Comparison of ENCODE assay signal across 10 mouse cellular contexts in genomic region chr13:91038636-91039035, GRCm38 (mm10).
"Had no signal": no experiment of that assay in that cellular context is flagged by ENCODE, and none has a peak within 500 bp of the region (broad histone marks: within the 10 kb centered on the region; RNA-seq: fewer than 3 reads in every experiment).

No protein-coding gene starts in this region.

- H3K4me1 ChIP-seq: liver, embryonic 12.5 days; megakaryocyte, embryonic 14.5 days; midbrain, embryonic 12.5 days; neural tube, embryonic 12.5 days had no signal

- ATAC-seq: liver, embryonic 12.5 days had no signal

- H3K9ac ChIP-seq: liver, embryonic 12.5 days; liver, embryonic 14.5 days; lung, embryonic 14.5 days; midbrain, embryonic 12.5 days; neural tube, embryonic 12.5 days had no signal

- DNase-seq: spleen, adult 18-20 months; thymus, adult 18-20 months; thymus, postnatal 14 days; thymus, postnatal 36 days had no signal

- H3K27ac ChIP-seq: liver, embryonic 12.5 days; liver, embryonic 14.5 days; midbrain, embryonic 12.5 days; neural tube, embryonic 12.5 days had no signal

- H3K27me3 ChIP-seq: liver, embryonic 12.5 days; megakaryocyte, embryonic 14.5 days; midbrain, embryonic 12.5 days; neural tube, embryonic 12.5 days had no signal

- H3K4me2 ChIP-seq: liver, embryonic 12.5 days; lung, embryonic 14.5 days; midbrain, embryonic 12.5 days; neural tube, embryonic 12.5 days had no signal

- H3K4me3 ChIP-seq: liver, embryonic 12.5 days; megakaryocyte, embryonic 14.5 days; midbrain, embryonic 12.5 days; neural tube, embryonic 12.5 days had no signal

- H3K9me3 ChIP-seq: liver, embryonic 12.5 days; megakaryocyte, embryonic 14.5 days; midbrain, embryonic 12.5 days; neural tube, embryonic 12.5 days had no signal

- H3K36me3 ChIP-seq: liver, embryonic 12.5 days; midbrain, embryonic 12.5 days; neural tube, embryonic 12.5 days had no signal
